In the genomic region with DNA sequence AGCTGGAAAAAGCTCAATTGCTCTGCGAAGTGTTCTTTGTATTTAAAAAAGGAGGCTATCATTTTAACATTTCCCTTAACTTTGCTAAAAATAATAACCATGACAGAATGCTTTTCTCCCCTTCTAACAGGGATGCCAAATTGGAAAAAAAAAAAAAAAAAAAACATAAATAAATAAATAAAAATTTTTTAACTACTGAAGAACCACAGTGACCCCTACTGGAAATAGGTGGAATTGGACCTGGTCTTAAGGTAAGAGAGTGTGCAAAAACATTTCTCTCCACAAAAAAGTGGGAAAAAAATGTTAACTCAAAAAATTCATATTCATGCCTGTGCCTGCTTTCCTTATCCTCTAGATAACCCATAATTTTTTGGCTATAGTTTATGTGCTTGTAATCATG, we compare ENCODE assay signal across 8 mouse cellular contexts.
DNase-seq lines count a peak whose midpoint lies in the region; ATAC-seq and TF ChIP-seq lines count a peak whose summit lies in the region.

No protein-coding gene starts in this region.

- H3K36me3 ChIP-seq in heart, embryonic 12.5 days: no peaks in the 10 kb centered on the region
- H3K36me3 ChIP-seq in hindbrain, embryonic 16.5 days (ENCODE audit: control insufficient read depth, insufficient read depth, low read length): no peaks in the 10 kb centered on the region

- no peak overlapping the region for H3K4me2 ChIP-seq in heart, embryonic 12.5 days
- no peak overlapping the region; the same call in 1 of the 2 replicates for H3K4me2 ChIP-seq in hindbrain, embryonic 16.5 days (ENCODE audit: low read length)

- 69% methylated on average over 1 of the region's 1 CpGs for WGBS in heart, embryonic 12.5 days
- 41% methylated on average over 1 of the region's 1 CpGs for WGBS in hindbrain, embryonic 16.5 days

- no peaks in the 10 kb centered on the region for H3K9me3 ChIP-seq in heart, embryonic 12.5 days (replicated peaks)
- H3K9me3 ChIP-seq in hindbrain, embryonic 16.5 days (ENCODE audit: control insufficient read depth, low read length): no peaks in the 10 kb centered on the region

- DNase-seq in heart, postnatal 10 days: peak; percentile 7 to 39
- DNase-seq in right cerebral cortex, adult 18-20 months: peak; percentile 15
- no peak for DNase-seq in right cerebral cortex, postnatal 36 days (ENCODE audit: low spot score in 2 of 2)
- peak; percentile 79 for DNase-seq in brain, embryonic 14.5 days (ENCODE audit: low read depth)
- peak; percentile 39 to 62 for DNase-seq in left cerebral cortex, postnatal 25 days (ENCODE audit: low spot score in 2 of 2)
- DNase-seq in telencephalon, adult 2 months (ENCODE audit: low read depth, low spot score): peak; percentile 54

- TF ChIP-seq POLR2A in brain, embryonic 14.5 days (IDR thresholded peaks at IDR 0.05; ENCODE audit: borderline replicate concordance, extremely low read depth, insufficient read depth, insufficient read length, poor library complexity, severe bottlenecking): no peak

- no peak overlapping the region for H3K4me3 ChIP-seq in heart, embryonic 12.5 days
- no peak overlapping the region for H3K4me3 ChIP-seq in hindbrain, embryonic 16.5 days (ENCODE audit: low read length)

- TF ChIP-seq CTCF in brain, embryonic 14.5 days (IDR thresholded peaks at IDR 0.05; ENCODE audit: borderline replicate concordance, extremely low read depth, insufficient read depth, insufficient read length): 0 out of 2 replicates have a peak, but pooled peaks have one; percentile 13

- no peaks in the 10 kb centered on the region for H3K4me1 ChIP-seq in heart, embryonic 12.5 days (replicated peaks)
- H3K4me1 ChIP-seq in hindbrain, embryonic 16.5 days (ENCODE audit: control insufficient read depth, insufficient read depth, low read depth, low read length): peaks cover 3% of the 10 kb centered on the region; the same call in 1 of the 2 replicates

- H3K27ac ChIP-seq in heart, embryonic 12.5 days (ENCODE audit: poor library complexity, severe bottlenecking): no peak overlapping the region
- no peak overlapping the region for H3K27ac ChIP-seq in hindbrain, embryonic 16.5 days (ENCODE audit: low read depth, low read length)

- intact Hi-C loops in heart, postnatal 10 days (cut with DNase I): loop anchor here (1.0 to 5.0 kb wide), 3 partner anchors 341 to 806 kb away; no protein-coding TSS in a partner anchor
- intact Hi-C loops in left cerebral cortex, postnatal 25 days (cut with DNase I): loop anchor here (2.0 to 10.0 kb wide), 4 partner anchors 201 to 807 kb away; no protein-coding TSS in a partner anchor

- H3K9ac ChIP-seq in heart, embryonic 12.5 days: no peak overlapping the region
- no peak overlapping the region for H3K9ac ChIP-seq in hindbrain, embryonic 16.5 days (ENCODE audit: low read depth, low read length)

- no peak for ATAC-seq in heart, embryonic 12.5 days (ENCODE audit: insufficient number of reproducible peaks, low FRiP score)
- no peak for ATAC-seq in hindbrain, embryonic 16.5 days

- no peaks in the 10 kb centered on the region for H3K27me3 ChIP-seq in heart, embryonic 12.5 days (replicated peaks)
- no peaks in the 10 kb centered on the region; the same call in 1 of the 2 replicates for H3K27me3 ChIP-seq in hindbrain, embryonic 16.5 days (replicated peaks; ENCODE audit: control insufficient read depth, insufficient read depth, low read length)

Comparison
In these comparisons a context has a peak if more than half of its experiments do, and no peak if none do; other contexts are left out.
1. DNase-seq: peak in heart, postnatal 10 days (2 of 2), right cerebral cortex, adult 18-20 months (single experiment), brain, embryonic 14.5 days (single experiment), left cerebral cortex, postnatal 25 days (2 of 2) and telencephalon, adult 2 months (single experiment); none in right cerebral cortex, postnatal 36 days (0 of 2).